Mouse (Mus musculus) activated CD4-positive, CD25-positive, alpha-beta regulatory T cell, adult 9 weeks (primary cell): Measurements from ENCODE around the gene Gm15114. TPM values are rescaled to one million over a fixed set of nuclear protein-coding genes. Genes with fewer than 3 reads are reported as not detected.

Experiments
- polyA plus RNA-seq: library from polyadenylated mRNA; unstranded; fragments of 100-300 nt; shearing (Covaris generic); gene quantifications from one replicate; pipeline ENCODE4 v1.2.1, GENCODE M21; 2017

Gene Gm15114
- not detected for polyA plus RNA-seq

DNA sequence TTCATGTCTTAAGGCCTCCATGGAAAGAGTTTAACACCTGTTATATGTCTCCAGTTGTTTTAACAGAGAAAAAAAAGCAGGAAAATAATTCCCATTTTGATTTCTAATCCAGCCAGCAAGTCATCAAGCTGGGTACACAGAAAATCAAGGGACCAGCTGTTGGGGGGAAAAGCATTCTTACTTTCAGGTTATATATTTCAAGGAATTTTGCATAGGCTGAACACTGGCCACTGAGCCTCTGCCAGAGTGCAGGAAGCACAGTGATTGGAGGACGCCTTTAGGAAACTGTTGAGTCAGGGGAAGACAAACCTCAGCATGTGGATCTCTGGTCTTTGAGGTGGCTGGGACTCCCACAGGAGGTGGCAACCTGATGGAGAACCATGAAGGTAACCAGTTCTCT lies at the start of gene Gm15114:
Gene Gm15114 (plus strand): TSS at position 301 of the 400 bp plus-strand sequence.

Other genes with a start within 250 kb of the Gm15114 start
- not detected for gene Gm8334, start 126.2 kb downstream of the Gm15114 start, polyA plus RNA-seq
- gene Gm15127, start 174.6 kb downstream of the Gm15114 start, polyA plus RNA-seq: not detected